Mouse (Mus musculus) limb, embryonic 11.5 days (tissue): ENCODE results near the gene Taar8c. TPM values are rescaled to one million over a fixed set of nuclear protein-coding genes. Genes with fewer than 3 reads are reported as not detected.
"Not testable (repeated sequence)": the region's sequence is repeated elsewhere in the genome, so short reads cannot be mapped to it uniquely, and the experiment has no call there.

Source experiments
- ATAC-seq: fragments of 200-750 bp; cut with Nextera tagmentation; 2 replicates; pipeline ENCODE4 v1.8.0; 2017; ENCODE audit warnings: low read depth; ENCODE audit not compliant: insufficient number of reproducible peaks, low FRiP score, low TSS enrichment
- DNase-seq: peaks from one replicate; pipeline ENCODE4 v3.0.0-alpha.2; 2015; ENCODE audit warnings: low spot score
- H3K27ac ChIP-seq: fragments of 300-500 bp; sonication (generic); replicated peaks from 2 replicates; pipeline ENCODE4 v1.5.1; 2014; ENCODE audit warnings: low read depth, mild to moderate bottlenecking, low read length
- H3K27me3 ChIP-seq: fragments of 300-500 bp; sonication (generic); 2 replicates; pipeline ENCODE4 v1.6.1; 2014; ENCODE audit warnings: mild to moderate bottlenecking, low read length, mixed read lengths; ENCODE audit not compliant: control insufficient read depth, insufficient read depth
- H3K36me3 ChIP-seq: fragments of 300-500 bp; sonication (generic); 2 replicates; pipeline ENCODE4 v1.6.1; 2014; ENCODE audit warnings: mild to moderate bottlenecking, low read length, moderate library complexity, mixed read lengths; ENCODE audit not compliant: control insufficient read depth, insufficient read depth
- H3K4me1 ChIP-seq: fragments of 300-500 bp; sonication (generic); 2 replicates; pipeline ENCODE4 v1.6.1; 2014; ENCODE audit warnings: low read length, mixed read lengths; ENCODE audit not compliant: control insufficient read depth, insufficient read depth
- H3K4me2 ChIP-seq: fragments of 300-500 bp; sonication (generic); 2 replicates; pipeline ENCODE4 v1.6.1; 2014; ENCODE audit warnings: low read depth, mild to moderate bottlenecking, moderate library complexity; ENCODE audit not compliant: severe bottlenecking
- H3K4me3 ChIP-seq: fragments of 300-500 bp; sonication (generic); 2 replicates; pipeline ENCODE4 v1.5.1; 2014; ENCODE audit warnings: low read depth, low read length
- H3K9ac ChIP-seq: fragments of 300-500 bp; sonication (generic); 2 replicates; pipeline ENCODE4 v1.6.1; 2014; ENCODE audit warnings: mild to moderate bottlenecking, low read length
- H3K9me3 ChIP-seq: fragments of 300-500 bp; sonication (generic); 2 replicates; pipeline ENCODE4 v1.6.1; 2016; ENCODE audit warnings: low read length; ENCODE audit not compliant: control insufficient read depth
- WGBS: fragments of 180-500 bp; shearing (Covaris S2); extraction: QIAGEN DNeasy Blood & Tissue Kit; methylation state at CpG from one replicate; pipeline ENCODE4 v1.1.7; 2014; 5-methylcytosine and 5-hydroxymethylcytosine counted together
- polyA plus RNA-seq: library from polyadenylated mRNA; unstranded; fragments of >200 nt; fragmentation: Nextera tagmentation; extraction: Ambion mirVana; gene quantifications from 2 replicates; pipeline ENCODE4 v1.2.1, GENCODE M21; 2014

Gene Taar8c
- polyA plus RNA-seq, result not detected in 2 replicates

DNA sequence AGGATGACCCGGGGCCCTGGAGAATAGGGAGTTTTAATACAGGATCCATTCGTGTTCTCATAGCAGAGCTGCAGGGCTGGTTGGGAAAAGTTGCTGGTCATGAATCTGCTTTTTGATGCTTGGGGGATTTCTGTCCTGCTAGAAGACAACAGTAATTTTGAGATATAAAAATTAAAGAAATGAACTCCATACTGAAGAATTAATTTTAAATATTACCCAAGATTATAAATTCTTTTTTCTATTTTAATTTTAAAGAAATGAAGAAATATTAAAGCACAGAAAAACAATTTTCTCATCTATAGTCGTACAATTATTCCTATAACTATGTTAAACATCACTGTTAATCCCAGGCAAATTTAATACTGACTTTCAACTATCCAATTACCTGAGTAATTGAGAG lies at the start of gene Taar8c:
Taar8c (minus strand) TSS at position 101 of the 400 bp plus-strand sequence.
- not testable (repeated sequence) for H3K27ac ChIP-seq, DNase-seq, H3K4me1 ChIP-seq, H3K27me3 ChIP-seq, H3K9me3 ChIP-seq, H3K4me3 ChIP-seq, H3K4me2 ChIP-seq, ATAC-seq, H3K9ac ChIP-seq, H3K36me3 ChIP-seq
- WGBS, result 84% methylated on average over 1 of the region's 3 CpGs

DNA sequence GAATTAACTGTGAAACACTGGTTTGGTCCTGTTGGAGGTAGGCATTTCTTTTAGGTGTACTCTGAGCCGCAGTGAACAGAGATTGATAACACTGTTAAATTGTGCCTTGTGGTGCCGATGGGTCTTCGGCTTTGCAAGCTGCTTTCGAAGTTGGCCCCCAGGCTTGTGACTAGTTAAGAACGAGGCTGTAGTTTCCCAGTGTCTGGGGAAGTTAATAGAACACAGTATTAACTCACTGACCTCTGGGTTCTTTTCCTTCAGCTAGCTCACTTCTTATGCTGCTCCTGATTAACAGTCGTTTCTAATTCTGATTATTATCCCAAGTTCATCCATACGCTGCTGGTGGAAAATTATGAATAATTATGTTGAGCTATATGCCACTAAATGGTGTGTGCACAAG lies 48.4 kb upstream of the Taar8c start:
- H3K4me3 ChIP-seq, result no peak overlapping the region
- H3K27ac ChIP-seq, result no peak overlapping the region
- no peaks in the 10 kb centered on the region for H3K9me3 ChIP-seq
- WGBS, result 49% methylated on average over 7 of the region's 7 CpGs
- DNase-seq (no peak), ATAC-seq (no peak)
- H3K36me3 ChIP-seq, result no peaks in the 10 kb centered on the region
- H3K27me3 ChIP-seq, result no peaks in the 10 kb centered on the region
- no peak overlapping the region for H3K9ac ChIP-seq
- no peaks in the 10 kb centered on the region for H3K4me1 ChIP-seq
- peak overlapping the region; percentile 38; the same call in 1 of the 2 replicates for H3K4me2 ChIP-seq

GRCm38 (mm10) chr10:24149135-24149781 lies 47.5 kb upstream of the Taar8c start, which contains the start of gene Stx7:
Stx7 (plus strand) TSS chr10:24149302.
- Histone ChIP-seq H3K27ac (no peak within 1 kb of the TSS), H3K36me3 (no peaks in the 10 kb centered on the region), H3K9me3 (no peaks in the 10 kb centered on the region), H3K4me3 (peak within 1 kb of the TSS; percentile 77), H3K4me1 (no peaks in the 10 kb centered on the region), H3K9ac (peak within 1 kb of the TSS; percentile 70), H3K27me3 (no peaks in the 10 kb centered on the region), H3K4me2 (peak within 1 kb of the TSS; percentile 38)
- ATAC-seq (peak; percentile 93), DNase-seq (peak; percentile 89)
- 0% methylated on average over 42 of the region's 45 CpGs for WGBS

GRCm38 (mm10) chr10:24142735-24143134 lies 41.0 kb upstream of the Taar8c start:
- ATAC-seq (no peak), DNase-seq (no peak)
- Histone ChIP-seq H3K27ac (no peak overlapping the region), H3K4me2 (no peak overlapping the region), H3K27me3 (no peaks in the 10 kb centered on the region), H3K36me3 (no peaks in the 10 kb centered on the region), H3K9me3 (no peaks in the 10 kb centered on the region), H3K4me1 (no peaks in the 10 kb centered on the region), H3K4me3 (no peak overlapping the region), H3K9ac (no peak overlapping the region)
- WGBS, result 78% methylated on average over 3 of the region's 3 CpGs

DNA sequence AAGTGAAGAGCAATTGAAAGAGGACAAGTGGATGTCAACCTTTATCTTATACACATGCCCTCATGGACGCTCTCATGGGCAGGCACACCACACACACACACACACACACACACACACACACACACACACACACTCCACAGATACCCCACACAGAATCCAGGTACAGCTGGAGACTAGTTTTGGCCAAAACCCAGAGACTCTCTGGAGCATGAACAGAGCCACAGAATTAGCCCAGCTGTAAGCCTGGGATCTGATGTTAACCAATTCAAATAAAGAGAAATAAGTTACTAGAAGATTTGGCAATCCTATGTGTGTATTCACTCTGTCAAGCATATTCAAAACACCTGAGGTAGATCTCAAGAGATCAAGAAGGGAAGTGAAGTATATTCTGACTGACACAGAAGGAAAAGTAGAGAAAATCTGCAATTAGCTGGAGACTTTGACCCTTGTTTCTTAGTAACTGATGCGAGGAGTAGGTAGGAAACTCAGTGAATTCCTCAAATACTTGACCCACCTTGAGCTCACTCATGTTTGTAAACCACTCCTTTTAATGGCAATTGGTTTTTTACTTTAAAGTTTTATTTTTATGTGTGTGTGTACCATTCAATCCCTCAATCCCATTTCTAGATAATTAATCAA lies 37.0 kb upstream of the Taar8c start:
- no peak overlapping the region for H3K27ac ChIP-seq
- ATAC-seq, result no peak
- WGBS, result 86% methylated on average over 2 of the region's 2 CpGs
- no peaks in the 10 kb centered on the region for H3K9me3 ChIP-seq
- H3K4me2 ChIP-seq, result no peak overlapping the region
- H3K27me3 ChIP-seq, result no peaks in the 10 kb centered on the region
- H3K9ac ChIP-seq, result no peak overlapping the region
- DNase-seq, result no peak
- no peak overlapping the region for H3K4me3 ChIP-seq
- H3K4me1 ChIP-seq, result no peaks in the 10 kb centered on the region
- H3K36me3 ChIP-seq, result no peaks in the 10 kb centered on the region

DNA sequence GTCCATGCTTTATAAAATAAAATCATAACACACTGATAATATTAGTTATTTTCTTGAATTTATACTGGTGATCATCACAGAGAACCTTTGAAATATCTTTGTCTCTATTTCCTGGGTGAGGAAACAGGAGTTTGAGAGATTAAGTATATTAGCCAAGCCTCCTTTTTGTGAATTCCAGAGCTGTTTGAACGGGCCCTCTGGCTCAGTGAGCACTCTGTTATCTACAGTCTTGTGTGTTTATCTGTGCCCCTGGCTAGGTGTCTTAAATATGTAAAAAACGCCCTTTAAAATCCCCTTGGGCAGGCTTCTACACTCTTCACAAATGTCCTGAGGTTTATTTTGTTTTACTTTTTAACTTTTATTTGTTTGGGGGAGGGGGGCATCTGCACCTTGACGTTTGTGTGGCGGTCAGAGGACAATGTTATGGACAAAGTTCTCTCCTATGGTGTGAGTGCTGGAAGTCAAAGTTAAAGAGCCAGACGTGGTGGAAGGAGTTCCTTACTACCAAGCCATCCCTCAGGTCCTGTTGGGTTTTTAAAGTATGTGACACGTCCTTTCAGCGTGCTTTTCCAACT lies 32.4 kb upstream of the Taar8c start:
- Histone ChIP-seq H3K27ac (no peak overlapping the region), H3K4me2 (no peak overlapping the region), H3K4me3 (no peak overlapping the region), H3K4me1 (no peaks in the 10 kb centered on the region), H3K9ac (no peak overlapping the region), H3K9me3 (no peaks in the 10 kb centered on the region), H3K27me3 (no peaks in the 10 kb centered on the region), H3K36me3 (no peaks in the 10 kb centered on the region)
- no peak for DNase-seq
- WGBS, result 61% methylated on average over 7 of the region's 7 CpGs
- ATAC-seq, result no peak

GRCm38 (mm10) chr10:24133132-24133531 lies 31.4 kb upstream of the Taar8c start:
- H3K9me3 ChIP-seq, result no peaks in the 10 kb centered on the region
- H3K4me3 ChIP-seq, result no peak overlapping the region
- no peaks in the 10 kb centered on the region for H3K27me3 ChIP-seq
- WGBS, result 60% methylated on average over 2 of the region's 2 CpGs
- no peaks in the 10 kb centered on the region for H3K36me3 ChIP-seq
- H3K4me1 ChIP-seq, result no peaks in the 10 kb centered on the region
- H3K9ac ChIP-seq, result no peak overlapping the region
- DNase-seq (no peak), ATAC-seq (no peak)
- H3K4me2 ChIP-seq, result no peak overlapping the region
- no peak overlapping the region for H3K27ac ChIP-seq

DNA sequence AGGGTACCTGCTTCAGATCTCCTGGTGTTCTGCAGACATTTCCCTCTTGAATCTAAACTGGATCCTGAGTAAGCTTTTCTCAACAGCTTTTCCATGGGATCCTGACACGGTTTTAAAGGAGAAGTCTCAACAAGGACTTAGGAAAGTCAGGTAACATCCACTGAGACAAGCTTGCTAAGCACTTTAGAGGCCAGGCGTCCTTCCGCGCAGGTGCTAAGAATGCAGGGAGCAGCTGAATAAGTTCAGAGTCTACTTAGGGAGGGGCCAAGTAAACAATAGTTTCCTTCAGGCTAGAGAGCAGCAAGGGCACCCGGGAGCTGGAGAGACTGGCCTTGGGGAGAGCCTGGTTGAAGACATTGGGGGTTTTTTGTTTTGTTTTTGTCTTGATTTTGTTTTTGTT lies 30.6 kb upstream of the Taar8c start:
- peak overlapping the region; percentile 12; the same call in 1 of the 2 replicates for H3K9ac ChIP-seq
- no peaks in the 10 kb centered on the region for H3K9me3 ChIP-seq
- no peak overlapping the region for H3K4me2 ChIP-seq
- no peaks in the 10 kb centered on the region for H3K27me3 ChIP-seq
- DNase-seq, result peak; percentile 35
- H3K4me3 ChIP-seq, result no peak overlapping the region
- no peak overlapping the region for H3K27ac ChIP-seq
- 18% methylated on average over 5 of the region's 5 CpGs for WGBS
- ATAC-seq, result no peak
- no peaks in the 10 kb centered on the region for H3K4me1 ChIP-seq
- no peaks in the 10 kb centered on the region for H3K36me3 ChIP-seq
